Mouse (Mus musculus) erythroblast, embryonic 14.5 days (primary cell): ENCODE results near the gene Gas6.

Experiments used
- GATA1 ChIP-seq: IDR thresholded peaks from 2 replicates; pipeline ENCODE4 v1.6.1; 2012; ENCODE audit warnings: low read length, inconsistent platforms, mixed read lengths
- TAL1 ChIP-seq: IDR thresholded peaks from 3 replicates; pipeline ENCODE4 v1.6.1; 2012; ENCODE audit warnings: low read length, inconsistent platforms, mixed read lengths

DNA sequence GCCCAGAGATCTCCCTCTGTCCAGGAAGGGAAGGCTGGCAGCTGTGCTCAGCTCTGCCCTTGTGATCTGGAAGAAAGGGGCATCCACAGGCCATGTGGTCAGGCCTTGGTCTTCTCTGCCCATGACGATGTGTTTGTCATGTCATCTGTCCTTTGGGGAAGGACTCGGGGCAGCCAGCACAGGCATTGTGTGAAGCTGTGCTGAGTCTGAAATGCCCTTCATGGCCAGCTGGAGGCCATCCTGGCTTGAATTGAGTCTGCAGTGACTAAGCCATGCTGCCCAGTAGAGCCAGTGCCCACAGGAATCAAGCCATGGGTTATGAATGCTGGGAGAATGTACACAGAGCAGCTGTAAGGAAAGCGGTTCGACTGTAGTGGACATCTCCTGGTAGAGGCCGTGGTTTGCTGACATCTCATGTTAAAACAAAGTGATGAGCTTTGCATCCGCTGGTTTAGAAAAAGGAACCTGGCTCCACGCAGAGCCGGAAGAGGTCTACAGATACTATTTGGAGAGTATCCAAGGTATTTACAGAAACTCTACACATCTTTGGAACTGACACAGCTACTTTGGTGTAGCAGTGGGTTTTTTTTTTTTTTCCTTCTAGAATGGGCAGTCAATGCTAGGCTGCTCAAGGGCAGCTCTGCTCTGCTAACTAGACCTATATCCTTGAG is 9.8 kb upstream of the Gas6 start:
- TF ChIP-seq GATA1 (no peak), TAL1 (no peak)
